Mouse (Mus musculus) right cerebral cortex, postnatal 14 days (tissue): ENCODE measurements around the gene Fam117b.

ENCODE experiments used
- DNase-seq: peaks from one replicate; pipeline ENCODE4 v3.0.0; 2022

Gene Fam117b

DNA sequence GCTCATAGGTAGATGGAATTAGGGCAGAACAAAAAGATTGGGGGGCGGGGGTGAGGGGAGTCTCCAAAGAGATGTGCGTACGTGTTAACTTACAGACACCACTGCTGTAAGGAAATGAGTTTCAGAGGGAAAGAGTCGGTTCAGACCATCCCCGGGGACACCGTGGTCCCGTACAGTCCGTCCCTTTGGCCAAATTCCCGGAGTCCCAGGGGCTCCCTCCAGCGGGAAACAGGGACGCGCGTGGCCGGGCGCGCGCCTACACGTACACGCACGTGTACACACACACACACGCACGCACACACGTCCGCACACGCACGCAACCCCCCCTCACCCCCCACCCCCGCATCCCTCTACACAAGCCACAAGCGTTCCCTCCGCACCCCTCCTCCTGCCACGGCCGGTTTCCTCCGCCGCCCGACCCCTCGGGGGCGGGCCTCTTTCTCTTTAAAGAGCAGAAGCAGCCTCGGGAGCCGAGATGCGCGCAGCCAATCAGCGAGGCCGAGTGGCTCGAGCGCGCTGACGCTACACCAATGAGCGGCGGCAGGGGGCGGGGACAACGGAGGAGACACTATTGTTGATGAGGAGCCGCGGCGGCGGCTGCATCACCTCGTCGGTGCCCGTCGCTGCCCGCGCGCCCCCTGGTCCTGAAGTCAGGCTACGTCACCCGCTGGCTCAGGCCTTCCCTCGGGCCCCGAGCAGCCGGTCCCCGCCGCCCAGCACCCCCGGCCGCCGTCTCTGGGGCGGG, at the start of gene Fam117b:
TSS of gene Fam117b (plus strand) at position 594 of the 745 bp plus-strand sequence.
- peak; percentile 99 for DNase-seq

DNA sequence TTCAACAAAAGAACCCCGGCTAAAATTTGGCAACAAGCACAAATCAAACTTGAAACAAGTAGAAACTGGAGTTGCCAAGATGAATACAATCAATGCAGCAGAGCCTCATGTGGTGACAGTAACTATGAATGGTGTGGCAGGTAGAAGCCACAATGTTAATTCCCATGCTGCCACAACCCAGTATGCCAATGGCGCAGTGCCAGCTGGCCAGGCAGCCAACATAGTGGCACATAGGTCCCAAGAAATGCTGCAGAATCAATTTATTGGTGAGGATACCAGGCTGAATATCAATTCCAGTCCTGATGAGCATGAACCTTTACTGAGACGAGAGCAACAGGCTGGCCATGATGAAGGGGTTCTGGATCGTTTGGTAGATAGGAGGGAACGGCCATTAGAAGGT, 44.8 kb upstream of the Fam117b start:
- DNase-seq: no peak

DNA sequence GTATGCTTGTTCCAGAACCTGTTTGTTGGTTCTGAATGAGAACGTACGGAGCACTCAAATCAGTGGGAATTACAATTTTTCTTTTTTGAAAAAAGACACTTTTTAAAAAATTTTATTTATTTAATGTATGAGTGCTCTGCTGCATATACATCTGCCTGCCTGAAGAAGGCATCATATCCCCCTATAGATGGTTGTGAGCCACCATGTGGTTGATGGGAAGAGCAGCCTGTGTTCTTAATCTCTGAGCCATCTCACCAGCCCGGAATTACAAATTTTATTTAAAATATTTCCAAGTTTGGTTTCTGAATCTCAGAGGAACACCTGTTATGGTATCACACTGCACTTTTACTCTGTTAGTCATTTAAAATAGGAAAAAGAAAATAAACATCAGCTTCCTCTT, 38.8 kb upstream of the Fam117b start:
- no peak for DNase-seq

DNA sequence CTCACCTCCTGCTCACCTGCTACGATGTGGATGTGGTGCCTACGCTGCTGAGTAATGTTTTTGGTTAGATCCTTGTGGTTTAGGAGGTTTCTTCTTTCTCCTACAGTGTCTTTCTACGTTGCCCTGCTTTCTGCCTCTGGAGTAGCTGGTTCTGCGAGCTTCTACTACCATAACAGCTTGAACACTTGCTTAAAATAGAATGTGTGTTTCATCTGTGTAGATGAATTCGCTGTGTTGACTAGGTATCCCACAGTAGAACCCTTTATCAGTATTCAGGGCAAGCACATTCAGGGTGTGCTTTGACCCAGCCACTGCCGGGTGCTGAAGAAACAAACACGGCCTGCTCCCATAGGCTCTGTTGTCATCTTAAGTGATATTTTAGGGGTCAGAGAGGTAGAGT, 34.7 kb upstream of the Fam117b start:
- no peak for DNase-seq

DNA sequence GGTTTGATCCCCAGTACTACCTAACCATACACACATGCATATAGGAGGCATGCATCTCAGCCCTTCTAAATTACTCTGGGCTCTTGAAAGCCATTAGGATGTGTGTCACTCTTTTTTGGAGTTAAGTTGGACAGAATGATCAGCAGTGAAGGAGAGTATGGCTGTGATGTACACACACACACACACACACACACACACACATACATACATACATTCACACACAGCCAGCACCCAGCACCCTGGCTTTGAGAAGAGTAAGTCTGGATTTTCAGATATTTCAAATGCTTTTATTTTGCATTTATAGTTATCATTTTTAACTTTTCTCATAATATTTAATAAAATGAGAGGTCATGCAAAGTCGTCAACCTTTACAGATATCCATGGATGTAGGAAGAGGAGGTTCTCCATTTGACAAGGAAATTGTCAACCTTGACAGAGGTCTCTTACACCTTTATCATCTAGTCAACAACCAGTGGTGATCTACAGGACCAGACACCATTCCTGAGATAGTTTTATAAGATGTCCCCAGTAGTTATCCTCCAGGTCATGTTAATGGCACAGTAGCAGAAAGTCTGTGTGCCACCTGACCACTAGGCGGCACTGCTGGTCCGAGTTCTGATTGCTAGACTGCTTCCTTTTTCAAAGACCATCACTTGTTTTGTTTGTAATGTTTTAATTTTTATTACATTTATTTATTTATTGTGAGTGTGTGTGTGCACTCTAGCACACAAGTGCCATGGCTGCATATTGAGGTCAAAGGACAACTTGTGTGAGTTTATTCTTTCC, 29.3 kb upstream of the Fam117b start:
- peak; percentile 86 for DNase-seq

DNA sequence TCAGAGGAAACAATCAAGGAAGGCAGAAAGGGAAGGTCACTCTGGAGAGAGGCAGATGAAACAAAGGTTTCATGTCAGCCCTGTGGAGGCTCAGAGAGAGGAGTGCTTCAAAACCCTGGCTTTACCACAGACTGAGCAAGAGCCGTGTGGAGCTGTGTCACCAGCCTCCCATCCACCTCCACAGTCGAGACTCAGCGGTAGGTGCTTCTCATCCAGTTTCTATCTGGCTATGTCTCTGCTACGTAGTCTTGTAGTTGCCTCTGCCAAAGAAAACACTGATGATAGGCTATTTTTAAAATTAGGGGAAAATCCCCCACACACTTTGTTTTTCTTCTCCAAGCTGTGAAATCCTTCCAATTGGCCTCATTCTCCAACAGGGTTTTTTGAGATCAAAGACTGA, 25.9 kb upstream of the Fam117b start:
- DNase-seq: no peak

DNA sequence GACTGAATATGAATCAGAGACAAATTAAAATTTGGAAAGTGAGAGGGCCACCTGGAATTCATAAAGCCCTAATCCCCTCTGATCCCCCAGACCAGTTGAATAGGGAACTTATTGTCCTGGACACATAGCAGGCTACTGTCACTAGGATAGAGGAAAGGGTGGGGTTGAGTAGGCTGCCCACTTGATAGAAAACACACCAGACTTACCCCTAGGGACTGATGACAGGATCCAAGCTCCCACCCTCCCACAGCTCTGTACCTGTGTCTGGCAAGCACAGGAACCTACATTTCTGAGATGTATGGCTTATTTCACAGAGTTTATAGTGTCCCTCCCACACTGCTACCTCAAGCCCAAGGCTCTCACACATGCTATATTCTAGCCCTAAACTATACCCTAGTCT, 24.8 kb upstream of the Fam117b start:
- DNase-seq: no peak

DNA sequence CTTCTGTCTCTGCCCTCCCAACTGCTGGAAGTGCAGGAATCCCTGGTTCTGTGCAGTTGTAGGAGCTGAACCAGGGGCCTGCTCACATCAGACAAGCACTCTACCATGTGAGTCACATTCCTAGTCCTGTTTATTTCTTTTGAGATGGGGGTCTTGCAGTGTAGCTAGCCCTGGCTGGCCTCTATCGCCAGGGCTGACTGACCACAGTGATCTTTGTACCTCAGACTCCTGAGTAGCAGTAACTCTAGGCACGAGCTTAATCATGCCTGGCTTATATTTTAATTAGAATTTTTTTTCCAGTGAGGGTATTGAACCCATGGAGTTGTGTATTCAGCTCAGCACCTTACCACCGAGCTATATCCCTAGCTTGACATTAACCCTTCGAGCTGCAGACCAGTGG, 21.6 kb upstream of the Fam117b start:
- no peak for DNase-seq

DNA sequence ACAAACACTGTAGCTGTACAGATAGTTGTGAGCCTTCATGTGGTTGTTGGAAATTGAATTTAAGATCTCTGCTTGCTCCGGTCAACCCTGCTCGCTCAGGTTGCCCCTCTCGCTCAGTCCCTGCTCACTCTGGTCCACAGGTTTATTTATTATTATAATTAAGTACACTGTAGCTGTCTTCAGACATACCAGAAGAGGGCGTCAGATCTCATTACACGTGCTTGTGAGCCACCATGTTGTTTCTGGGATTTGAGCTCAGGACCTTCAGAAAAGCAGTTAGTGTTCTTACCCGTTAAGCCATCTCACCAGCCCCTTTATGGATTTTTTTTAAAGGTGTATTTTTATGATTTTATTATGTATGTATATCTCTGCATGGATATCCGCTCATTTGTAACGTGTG, 20.0 kb upstream of the Fam117b start:
- no peak for DNase-seq

DNA sequence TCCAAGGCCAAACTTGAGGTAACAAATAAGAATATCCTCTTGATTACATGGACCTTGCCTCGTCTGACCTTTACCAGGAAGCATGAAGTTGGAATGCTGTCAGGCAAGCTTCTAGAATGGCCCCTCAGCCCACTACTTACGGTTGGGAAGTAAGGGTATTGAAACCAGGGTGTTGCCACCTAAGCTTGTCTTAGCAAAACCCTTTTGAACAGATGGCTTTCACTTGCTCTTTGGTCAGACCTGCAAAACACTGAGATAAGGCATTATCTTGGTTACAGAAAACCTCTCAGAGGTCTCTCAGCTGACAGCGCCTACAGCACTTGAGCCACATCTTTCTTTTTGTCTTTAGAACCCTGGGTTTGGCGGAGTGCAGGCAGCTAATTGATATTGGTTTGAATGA, 18.8 kb upstream of the Fam117b start:
- DNase-seq: no peak

DNA sequence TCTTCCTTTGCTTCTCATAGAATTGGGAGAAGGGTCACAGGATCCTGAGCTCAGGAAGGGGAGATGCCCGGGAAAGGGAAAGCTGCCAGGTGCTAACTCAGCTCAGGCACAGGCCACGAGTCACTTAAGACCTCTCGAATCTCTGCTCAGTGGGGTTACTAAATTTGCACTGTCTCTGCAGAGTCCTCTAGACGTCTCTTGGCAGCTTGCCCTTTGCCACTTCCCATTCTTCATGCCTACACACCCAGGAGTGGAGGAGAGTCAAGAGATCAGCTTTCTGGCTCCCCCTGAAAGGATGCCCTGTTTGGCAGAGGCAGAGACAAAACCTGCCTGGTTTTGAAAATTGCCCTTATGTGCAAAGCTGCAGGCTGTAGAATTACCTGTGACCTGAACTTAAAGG, 17.4 kb upstream of the Fam117b start:
- DNase-seq: peak; percentile 55

DNA sequence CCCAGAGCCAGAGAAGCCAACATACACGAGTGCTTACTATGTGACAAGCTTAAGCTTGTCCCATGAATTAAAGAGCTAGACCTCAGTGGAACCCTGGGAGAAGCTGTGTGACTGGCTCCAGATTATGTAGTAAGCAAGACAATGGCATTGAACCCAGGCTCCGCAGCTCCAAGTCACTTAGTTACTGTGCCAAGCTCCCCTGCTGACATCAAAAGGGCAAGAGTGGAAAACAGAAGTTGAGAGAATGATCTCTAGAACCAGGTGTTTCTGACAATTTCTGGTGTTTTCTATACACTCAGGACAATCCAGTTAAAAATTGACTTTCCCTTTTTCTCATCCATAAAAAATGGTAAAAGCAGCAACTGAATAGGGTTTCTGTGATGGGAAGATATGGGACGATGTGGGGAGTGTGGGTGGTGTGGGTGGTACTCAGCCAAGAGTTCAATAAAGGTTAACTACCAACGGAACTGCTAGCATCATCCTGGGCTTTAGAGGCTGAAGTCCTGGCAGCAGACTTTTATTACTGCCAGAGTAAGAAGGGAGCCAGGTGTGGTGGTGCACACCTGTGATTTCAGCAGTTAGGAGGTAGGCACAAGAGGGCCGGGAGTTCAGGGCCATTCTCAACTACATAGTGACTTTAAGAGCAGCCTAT, 15.5 kb upstream of the Fam117b start:
- DNase-seq: no peak

DNA sequence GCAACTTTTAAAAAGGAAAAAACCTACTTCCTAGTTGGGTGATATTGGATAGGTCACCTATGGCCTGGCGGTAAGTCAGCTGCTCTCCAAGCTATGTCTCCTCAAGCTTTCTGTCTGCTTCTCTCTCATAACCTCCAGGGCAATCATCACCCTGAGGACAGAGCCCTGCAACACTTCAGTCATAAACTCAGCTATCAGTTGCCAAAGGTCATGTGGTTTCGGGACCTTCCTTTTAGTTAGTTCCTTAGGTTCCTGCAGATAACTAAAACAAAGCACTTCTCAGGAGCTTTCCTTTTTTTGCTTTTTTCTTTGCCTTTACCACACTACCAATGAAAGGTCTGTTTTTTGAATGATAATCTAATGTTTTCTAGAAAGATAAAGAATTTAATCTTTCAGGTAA, 13.1 kb upstream of the Fam117b start:
- DNase-seq: no peak

DNA sequence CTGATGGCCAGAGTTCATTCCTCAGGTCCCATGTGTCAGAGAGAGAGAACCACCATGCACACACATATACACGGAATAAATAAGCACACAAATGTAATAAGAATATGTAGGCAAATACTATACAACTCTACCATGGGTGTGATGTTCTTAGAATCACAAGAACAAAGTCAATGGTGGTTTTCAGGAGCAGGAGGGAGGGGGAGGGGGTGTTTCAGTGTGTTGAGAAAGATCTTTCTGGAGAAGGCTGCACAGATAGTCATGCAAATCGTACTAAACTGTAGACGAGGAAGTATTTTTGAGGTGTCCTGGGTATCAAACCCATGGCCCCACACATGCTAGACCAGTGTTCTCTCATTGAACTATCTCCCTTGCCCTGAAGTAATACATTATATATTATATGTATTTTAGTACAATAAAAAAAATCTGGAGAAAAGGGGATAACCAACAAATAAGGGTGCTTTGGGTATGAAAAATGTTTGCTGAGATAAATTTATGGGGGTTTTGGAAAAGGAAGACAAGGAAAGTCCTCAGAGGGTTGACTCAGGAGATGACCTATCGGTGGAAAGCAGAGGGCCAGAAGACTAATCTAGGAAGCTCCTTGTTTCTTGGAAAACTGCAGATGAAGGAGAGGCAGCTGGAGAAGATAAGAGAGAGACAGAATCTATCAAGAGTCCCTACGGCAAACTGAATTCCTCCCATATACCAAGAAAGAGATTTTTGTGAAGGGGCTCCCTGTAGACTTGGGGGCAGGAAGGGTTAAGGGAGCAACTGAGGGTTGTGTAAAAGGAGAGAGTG, 11.5 kb upstream of the Fam117b start:
- no peak for DNase-seq

DNA sequence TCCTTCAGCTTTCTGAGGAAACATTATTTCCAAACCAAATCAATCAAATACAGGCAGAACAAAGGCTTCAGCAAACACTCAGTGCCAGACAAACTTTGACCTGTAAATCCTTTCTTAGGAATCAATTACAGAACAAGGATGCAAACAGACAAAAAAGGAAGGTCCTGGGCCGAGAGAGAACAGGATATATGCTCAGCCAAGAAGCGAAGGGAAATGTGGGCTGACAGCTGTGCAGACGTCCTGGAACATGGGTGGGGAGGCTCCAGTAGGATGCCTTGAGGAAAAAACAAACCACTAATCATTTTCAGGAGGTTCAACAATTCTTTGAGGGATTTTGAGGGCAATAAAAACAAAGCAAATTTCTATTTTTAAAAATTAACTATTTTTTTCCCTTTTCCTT, 10.2 kb upstream of the Fam117b start:
- no peak for DNase-seq

DNA sequence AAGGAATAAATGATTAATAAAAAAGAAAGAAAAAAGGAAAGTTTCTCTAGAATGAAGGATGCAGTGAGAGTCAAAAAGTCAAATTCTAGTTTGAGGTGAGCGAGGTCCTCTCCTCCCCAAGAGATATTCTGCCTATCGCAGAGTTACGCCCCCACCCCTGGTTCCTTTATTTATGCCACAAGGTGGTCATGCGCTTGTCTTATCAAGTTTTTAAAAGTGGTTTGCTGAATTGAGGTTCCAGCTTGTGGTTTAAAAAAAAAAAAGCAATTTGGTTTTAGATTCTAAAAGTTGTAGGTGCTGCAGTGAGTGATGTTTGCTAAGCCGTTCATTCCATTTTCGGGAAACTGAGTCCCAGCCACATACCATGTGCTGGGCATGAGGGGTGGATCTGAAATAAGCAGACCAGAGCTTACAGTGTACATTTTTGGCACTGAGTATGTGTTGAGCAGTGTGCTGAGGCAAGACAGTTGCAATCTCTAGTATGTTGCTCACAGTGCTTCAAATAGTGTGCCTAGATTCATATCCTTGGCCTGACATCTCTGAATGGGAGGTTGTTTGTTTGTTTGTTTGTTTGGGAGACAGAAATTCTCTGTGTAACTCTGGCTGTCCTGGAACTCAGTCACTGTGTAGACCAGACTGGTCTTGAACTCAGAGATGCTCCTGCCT, 8.0 kb upstream of the Fam117b start:
- no peak for DNase-seq

DNA sequence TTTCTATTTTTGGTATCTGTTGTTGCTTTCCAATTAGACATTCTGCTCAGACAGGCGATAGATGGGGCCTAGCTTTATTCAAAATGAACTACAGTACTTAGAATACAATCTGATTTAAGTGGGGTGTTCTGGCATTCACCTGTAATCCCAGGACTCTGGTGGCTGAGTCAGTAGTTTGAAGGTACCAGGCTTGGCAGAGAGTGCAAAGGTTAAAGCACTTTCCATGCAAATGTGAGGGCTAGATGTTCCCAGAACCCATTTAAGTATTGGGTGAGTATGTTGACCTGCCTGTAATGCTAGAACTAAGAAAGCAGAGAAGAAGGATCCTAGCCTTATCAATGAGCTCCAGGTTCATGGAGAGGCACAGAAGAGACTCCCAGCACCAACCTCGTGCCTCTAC, 6.9 kb upstream of the Fam117b start:
- DNase-seq: no peak

DNA sequence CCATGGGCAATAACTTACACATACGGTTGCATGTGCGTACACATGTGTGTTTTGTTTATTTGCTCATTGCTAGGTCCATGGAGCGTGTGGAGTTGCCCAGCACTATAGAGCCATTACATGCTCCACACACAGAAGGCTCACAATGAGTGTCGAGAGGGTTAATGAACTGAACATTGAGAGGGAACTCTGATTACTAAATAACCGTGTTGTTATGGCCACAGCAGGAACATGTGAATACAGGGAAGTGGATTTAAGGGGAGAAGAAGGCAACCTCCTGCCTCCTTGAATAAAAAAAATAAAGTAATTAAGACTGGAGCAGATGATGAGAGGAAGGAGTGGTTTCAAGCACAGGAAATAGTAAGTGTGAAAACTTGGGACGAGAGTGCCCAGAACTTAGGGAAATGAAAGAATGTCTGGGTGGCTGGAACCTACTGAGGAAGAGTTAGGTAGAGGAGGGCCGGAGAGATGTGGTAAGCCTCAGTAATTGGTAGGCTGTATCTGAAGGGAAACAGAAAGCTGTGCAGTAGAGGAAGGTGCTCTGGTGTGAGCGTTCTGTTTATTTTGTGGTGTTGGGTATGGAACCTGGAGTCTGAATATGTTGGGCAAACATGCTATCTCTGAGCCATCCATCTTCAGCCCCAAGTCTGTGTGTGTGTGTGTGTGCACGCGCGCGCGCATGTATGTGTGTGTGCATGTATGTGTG, 5.8 kb upstream of the Fam117b start:
- DNase-seq: no peak

DNA sequence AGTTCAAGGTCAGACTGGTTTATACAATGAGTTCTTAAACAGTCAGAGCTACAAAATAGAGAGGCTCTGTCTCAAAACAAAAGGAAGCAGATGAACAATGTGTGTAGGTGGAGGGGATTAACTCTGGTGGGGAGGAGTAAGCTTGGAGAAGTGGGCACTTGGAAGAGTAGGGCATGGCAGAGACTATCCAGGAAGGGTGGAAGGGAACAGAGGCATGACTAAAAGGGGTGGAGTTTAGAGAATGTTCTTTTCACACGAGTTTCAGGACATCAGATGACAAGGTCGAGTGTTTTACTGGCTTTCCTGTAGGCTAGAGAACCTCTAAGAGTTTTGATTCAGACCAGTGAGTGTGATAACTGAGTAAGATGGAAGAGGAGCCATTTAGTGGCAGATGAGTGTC, 5.1 kb upstream of the Fam117b start:
- no peak for DNase-seq

DNA sequence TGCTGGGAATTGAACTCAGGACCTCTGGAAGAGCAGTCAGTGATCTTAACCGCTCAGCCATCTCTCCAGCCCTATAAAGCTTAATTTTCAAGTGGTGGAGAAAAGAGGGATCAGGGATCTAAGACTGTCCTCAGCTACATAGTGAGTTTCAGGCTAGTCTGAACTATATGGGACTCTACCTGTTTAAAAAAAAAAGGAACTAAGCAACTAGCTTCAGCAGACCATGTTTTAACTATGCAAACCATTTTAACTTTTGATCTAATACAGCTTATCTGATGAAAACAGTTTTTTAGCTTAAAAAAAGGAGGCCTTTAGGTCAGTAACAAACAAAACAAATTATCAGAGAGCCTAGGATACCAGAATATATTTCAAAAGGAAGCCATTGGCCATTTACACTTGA, 1.9 kb upstream of the Fam117b start:
- no peak for DNase-seq

DNA sequence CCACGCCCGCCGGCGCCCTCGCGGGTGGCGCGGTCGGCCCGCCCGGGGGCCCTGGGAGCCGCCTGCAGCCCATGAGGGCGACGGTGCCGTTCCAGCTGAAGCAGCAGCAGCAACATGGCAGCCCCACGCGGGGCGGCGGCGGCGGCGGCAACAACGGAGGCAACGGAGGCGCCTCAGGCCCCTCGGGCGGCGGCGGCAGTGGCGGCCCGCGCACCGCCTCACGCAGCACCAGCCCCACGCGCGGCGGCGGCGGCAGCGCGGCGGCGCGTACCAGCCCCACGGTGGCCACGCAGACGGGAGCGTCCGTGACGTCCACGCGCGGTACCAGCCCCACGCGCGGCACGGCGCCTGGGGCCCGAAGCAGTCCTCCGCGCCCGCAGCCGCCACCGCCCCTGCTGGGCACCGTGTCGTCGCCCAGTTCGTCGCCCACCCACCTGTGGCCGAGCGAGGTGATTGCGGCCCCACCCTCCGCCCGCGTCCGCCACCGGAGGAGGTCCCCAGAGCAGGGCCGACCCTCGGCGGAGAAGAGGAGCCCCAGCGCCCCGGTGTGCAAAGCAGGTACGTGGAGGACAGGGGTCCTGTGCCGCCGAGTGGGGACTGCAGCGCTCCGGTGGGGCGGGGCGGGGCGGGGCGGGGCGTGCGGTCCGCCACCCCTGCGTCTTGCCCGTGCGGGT, 526 bp downstream of the Fam117b start:
- DNase-seq: peak; percentile 72

DNA sequence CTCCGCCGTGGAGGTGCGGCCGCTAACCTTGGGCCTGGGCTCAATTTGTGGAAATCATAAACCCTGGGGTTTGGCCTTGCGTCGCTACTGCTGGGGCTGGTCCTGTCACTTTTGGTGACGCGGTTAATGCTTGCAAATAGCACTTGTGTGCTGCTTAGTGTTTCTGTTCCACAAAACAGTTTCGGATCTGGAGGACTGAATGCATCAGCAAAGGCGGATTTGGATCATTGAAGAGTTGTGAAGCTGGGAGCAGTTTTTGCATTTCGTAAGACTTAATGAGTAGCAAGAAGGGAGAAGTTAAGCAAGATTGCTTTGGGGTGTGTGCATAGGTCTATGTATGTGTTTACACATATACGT, 1.0 kb downstream of the Fam117b start:
- DNase-seq: no peak
